Mouse (Mus musculus) lung, embryonic 14.5 days (tissue): ENCODE measurements at regions not wholly inside any gene's neighbourhood (a gene's known extent, or its start where the extent isn't known, plus 50 kb on each side); places are given as distances from the start of the nearest gene placed in this dataset.

Experiments used
- ATAC-seq: fragments of 200-750 bp; cut with Nextera tagmentation; 2 replicates; pipeline ENCODE4 v1.8.0; 2017; ENCODE audit warnings: mild to moderate bottlenecking, moderate TSS enrichment, moderate library complexity; ENCODE audit not compliant: insufficient read depth
- DNase-seq: peaks from one replicate; pipeline ENCODE4 v3.0.0-alpha.2; 2015
- H3K27ac ChIP-seq: fragments of 300-500 bp; sonication (generic); 2 replicates; pipeline ENCODE4 v1.5.1; 2014; ENCODE audit warnings: low read depth, mild to moderate bottlenecking, moderate library complexity
- H3K27me3 ChIP-seq: fragments of 300-500 bp; sonication (generic); 2 replicates; pipeline ENCODE4 v1.6.1; 2014; ENCODE audit warnings: low read length, control low read depth; ENCODE audit not compliant: insufficient read depth
- H3K36me3 ChIP-seq: fragments of 300-500 bp; sonication (generic); 2 replicates; pipeline ENCODE4 v1.6.1; 2014; ENCODE audit warnings: control low read depth; ENCODE audit not compliant: insufficient read depth
- H3K4me1 ChIP-seq: fragments of 300-500 bp; sonication (generic); 2 replicates; pipeline ENCODE4 v1.6.1; 2014; ENCODE audit warnings: antibody characterized with exemption, control low read depth; ENCODE audit not compliant: insufficient read depth
- H3K4me2 ChIP-seq: fragments of 300-500 bp; sonication (generic); 2 replicates; pipeline ENCODE4 v1.6.1; 2014; ENCODE audit warnings: mild to moderate bottlenecking
- H3K4me3 ChIP-seq: fragments of 300-500 bp; sonication (generic); 2 replicates; pipeline ENCODE4 v1.5.1; 2014; ENCODE audit warnings: low read depth, low read length
- H3K9ac ChIP-seq: fragments of 300-500 bp; sonication (generic); 2 replicates; pipeline ENCODE4 v1.6.1; 2014
- H3K9me3 ChIP-seq: fragments of 300-500 bp; sonication (generic); 2 replicates; pipeline ENCODE4 v1.6.1; 2016; ENCODE audit warnings: low read depth, low read length, control low read depth
- CTCF ChIP-seq: IDR thresholded peaks from 2 replicates; pipeline ENCODE4 v1.5.1; 2016; ENCODE audit warnings: antibody characterized with exemption, low read depth
- WGBS: fragments of 180-500 bp; shearing (Covaris S2); extraction: QIAGEN DNeasy Blood & Tissue Kit; methylation state at CpG from one replicate; pipeline ENCODE4 v1.1.7; 2014; 5-methylcytosine and 5-hydroxymethylcytosine counted together

- peak; percentile 92 for ATAC-seq
- WGBS, result 42% methylated on average over 7 of the region's 7 CpGs
Measured at GRCm38 (mm10) chrX:51294797-51295506, 88.6 kb upstream of the Mbnl3 start.

DNA sequence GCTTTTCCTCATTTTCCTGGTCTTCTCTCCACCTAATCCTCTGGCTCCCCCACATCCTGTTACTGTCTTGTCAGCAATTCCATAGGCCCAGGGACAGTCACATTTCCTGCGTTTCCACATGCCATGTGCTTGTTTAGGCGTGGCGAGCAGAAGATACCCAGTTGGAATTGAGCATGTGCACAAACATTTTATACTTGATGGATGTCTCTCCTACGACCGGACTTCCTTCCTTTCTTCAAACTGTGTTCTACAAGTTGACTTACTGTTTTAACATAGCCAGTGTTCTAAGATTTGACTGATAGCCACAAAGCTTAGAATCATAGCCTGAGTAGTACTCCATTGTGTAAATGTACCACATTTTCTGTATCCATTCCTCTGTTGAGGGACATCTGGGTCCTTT, 86.0 kb upstream of the Mbnl3 start:
- Histone ChIP-seq H3K4me3 (no peak overlapping the region), H3K27me3 (no peaks in the 10 kb centered on the region), H3K9ac (no peak overlapping the region), H3K4me2 (no peak overlapping the region), H3K27ac (no peak overlapping the region), H3K4me1 (no peaks in the 10 kb centered on the region), H3K9me3 (no peaks in the 10 kb centered on the region), H3K36me3 (no peaks in the 10 kb centered on the region)
- WGBS, result 50% methylated on average over 5 of the region's 5 CpGs
- DNase-seq (peak; percentile 37), ATAC-seq (peak; percentile 41; the same call in 1 of the 2 replicates)
- no peak for TF ChIP-seq CTCF

More at GRCm38 (mm10) chrX:51294797-51295506, 88.6 kb upstream of the Mbnl3 start:
- Histone ChIP-seq H3K9me3 (no peaks in the 10 kb centered on the region), H3K4me2 (no peak overlapping the region), H3K27ac (no peak overlapping the region), H3K36me3 (no peaks in the 10 kb centered on the region), H3K27me3 (no peaks in the 10 kb centered on the region), H3K9ac (no peak overlapping the region), H3K4me1 (no peaks in the 10 kb centered on the region), H3K4me3 (no peak overlapping the region)
- TF ChIP-seq CTCF, result no peak
- DNase-seq, result peak; percentile 83

GRCm38 (mm10) chrX:51278270-51278669, 71.9 kb upstream of the Mbnl3 start:
- H3K4me2 ChIP-seq, result no peak overlapping the region
- ATAC-seq, result no peak
- H3K4me3 ChIP-seq, result no peak overlapping the region
- no peaks in the 10 kb centered on the region for H3K27me3 ChIP-seq
- no peaks in the 10 kb centered on the region for H3K4me1 ChIP-seq
- TF ChIP-seq CTCF, result no peak
- H3K9me3 ChIP-seq, result no peaks in the 10 kb centered on the region
- peak; percentile 37 for DNase-seq
- no peaks in the 10 kb centered on the region for H3K36me3 ChIP-seq
- no peak overlapping the region for H3K9ac ChIP-seq
- no peak overlapping the region for H3K27ac ChIP-seq

DNA sequence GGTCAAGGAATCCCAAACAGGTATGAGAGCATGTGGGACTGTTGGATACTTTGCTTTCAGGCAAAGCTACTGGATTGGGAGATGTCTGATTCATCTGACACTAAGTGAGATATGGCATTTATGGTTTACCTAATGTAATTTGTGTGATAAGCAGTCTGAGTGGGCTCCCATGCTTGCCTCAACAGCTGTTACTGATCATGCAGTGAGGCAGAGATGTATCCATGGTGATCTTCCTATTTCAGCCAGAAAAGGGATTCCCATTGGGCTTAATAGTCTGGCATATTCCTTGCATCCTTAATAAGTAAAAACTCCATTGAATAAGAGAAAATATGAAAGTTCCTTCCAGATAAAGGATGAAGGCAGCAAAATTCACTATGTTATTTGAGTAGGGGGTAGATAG, 58.4 kb upstream of the Mbnl3 start:
- ATAC-seq (no peak), DNase-seq (no peak)
- Histone ChIP-seq H3K4me1 (no peaks in the 10 kb centered on the region), H3K36me3 (no peaks in the 10 kb centered on the region), H3K4me2 (no peak overlapping the region), H3K27me3 (no peaks in the 10 kb centered on the region), H3K9ac (no peak overlapping the region), H3K4me3 (no peak overlapping the region), H3K9me3 (no peaks in the 10 kb centered on the region), H3K27ac (no peak overlapping the region)
- TF ChIP-seq CTCF, result no peak
